In the genomic region with DNA sequence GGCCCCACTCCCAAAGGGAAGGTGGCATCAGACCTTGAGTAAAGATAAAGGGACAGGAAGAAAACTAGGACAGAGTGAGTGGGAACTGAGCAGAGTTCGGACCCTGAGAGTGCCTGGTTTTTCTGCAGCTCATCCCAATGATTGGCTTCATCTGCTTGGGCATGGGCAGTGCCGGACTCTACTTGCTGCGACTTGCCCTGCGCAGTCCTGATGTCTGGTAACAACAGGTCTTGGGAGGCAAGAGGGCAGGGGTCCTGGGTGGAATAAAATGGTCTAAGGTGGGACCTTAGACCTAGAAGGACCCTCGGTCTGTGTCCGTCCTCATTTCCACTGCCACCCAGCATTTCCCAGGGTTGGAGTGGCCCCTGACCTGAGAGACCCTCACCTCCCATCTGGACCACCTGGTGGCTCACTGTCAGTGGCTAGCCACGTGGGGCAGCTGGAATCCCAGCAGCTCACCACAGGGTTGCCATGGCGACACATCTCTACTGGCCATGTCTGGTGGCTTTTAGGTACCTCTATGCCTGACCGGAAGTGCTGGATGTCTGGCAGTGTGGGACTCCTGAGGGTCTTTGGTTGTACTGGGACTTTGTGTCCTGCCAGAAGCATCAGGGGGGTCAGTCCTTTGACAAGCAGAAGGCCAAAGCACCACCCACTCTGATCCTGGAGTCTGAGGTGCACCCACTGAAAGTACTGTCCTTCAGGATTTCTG, we compare ENCODE assay signal across 9 mouse cellular contexts. TPM values are rescaled to one million over a fixed set of nuclear protein-coding genes. Genes with fewer than 3 reads are reported as not detected.
A peak's percentile ranks its signal among the peaks of the same experiment; 100 is the strongest.
DNase-seq lines count a peak whose midpoint lies in the region; ATAC-seq and TF ChIP-seq lines count a peak whose summit lies in the region.
"Had no signal": no experiment of that assay in that cellular context is flagged by ENCODE, and none has a peak within 500 bp of the region (broad histone marks: within the 10 kb centered on the region; RNA-seq: fewer than 3 reads in every experiment).

No protein-coding gene starts in this region.

- intact Hi-C loops in heart, postnatal 25 days (cut with DNase I): no loop called here

- ATAC-seq in heart, embryonic 13.5 days (ENCODE audit: extremely low read depth, insufficient number of reproducible peaks, low FRiP score, low TSS enrichment): no peak
- ATAC-seq in embryonic facial prominence, embryonic 15.5 days (ENCODE audit: insufficient number of reproducible peaks, low FRiP score, low TSS enrichment, low read depth): no peak
- no peak for ATAC-seq in midbrain, embryonic 11.5 days (ENCODE audit: low FRiP score)
- ATAC-seq: forebrain, embryonic 14.5 days had no signal

- H3K4me1 ChIP-seq in heart, embryonic 13.5 days: peaks cover 67% of the 10 kb centered on the region
- H3K4me1 ChIP-seq in E14TG2a.4 (replicated peaks; ENCODE audit: low read depth, low read length): peaks cover 98% of the 10 kb centered on the region
- H3K4me1 ChIP-seq in embryonic facial prominence, embryonic 15.5 days: peaks cover 77% of the 10 kb centered on the region
- H3K4me1 ChIP-seq in midbrain, embryonic 11.5 days (ENCODE audit: control insufficient read depth, insufficient read depth, low read length): peaks cover 60% of the 10 kb centered on the region

- H3K27ac ChIP-seq in heart, embryonic 13.5 days (replicated peaks): peak overlapping the region; percentile 42; the same call in 1 of the 2 replicates
- H3K27ac ChIP-seq in embryonic facial prominence, embryonic 15.5 days (replicated peaks): peak overlapping the region; percentile 82
- H3K27ac ChIP-seq in midbrain, embryonic 11.5 days (ENCODE audit: low read depth, low read length): no peak overlapping the region

- no peak for TF ChIP-seq CTCF in E14TG2a.4 (conservative IDR thresholded peaks at IDR 0.05; ENCODE audit: low read length)

- peaks cover 75% of the 10 kb centered on the region for H3K27me3 ChIP-seq in heart, embryonic 13.5 days (replicated peaks)
- H3K27me3 ChIP-seq in E14TG2a.4 (ENCODE audit: insufficient read depth, low read length): peaks cover 68% of the 10 kb centered on the region
- peaks cover 54% of the 10 kb centered on the region for H3K27me3 ChIP-seq in embryonic facial prominence, embryonic 15.5 days
- H3K27me3 ChIP-seq in midbrain, embryonic 11.5 days (ENCODE audit: control insufficient read depth, insufficient read depth, low read length): peaks cover 41% of the 10 kb centered on the region

- H3K36me3 ChIP-seq in heart, embryonic 13.5 days: peaks cover 34% of the 10 kb centered on the region
- H3K36me3 ChIP-seq in E14TG2a.4 (ENCODE audit: insufficient read depth, low read length): peaks cover 47% of the 10 kb centered on the region
- peaks cover 26% of the 10 kb centered on the region for H3K36me3 ChIP-seq in embryonic facial prominence, embryonic 15.5 days
- H3K36me3 ChIP-seq in midbrain, embryonic 11.5 days (ENCODE audit: control insufficient read depth, insufficient read depth, low read length): peaks cover 10% of the 10 kb centered on the region

- no peaks in the 10 kb centered on the region for H3K9me3 ChIP-seq in heart, embryonic 13.5 days
- no peaks in the 10 kb centered on the region for H3K9me3 ChIP-seq in E14TG2a.4 (ENCODE audit: low read length)
- no peaks in the 10 kb centered on the region for H3K9me3 ChIP-seq in embryonic facial prominence, embryonic 15.5 days (replicated peaks)
- no peaks in the 10 kb centered on the region for H3K9me3 ChIP-seq in midbrain, embryonic 11.5 days (ENCODE audit: control insufficient read depth, low read length)

- WGBS in heart, embryonic 13.5 days: 35% methylated on average over 9 of the region's 9 CpGs
- 29% methylated on average over 9 of the region's 9 CpGs for WGBS in embryonic facial prominence, embryonic 15.5 days
- WGBS in midbrain, embryonic 11.5 days: 23% methylated on average over 9 of the region's 9 CpGs

- no peak for DNase-seq in heart, postnatal 25 days (ENCODE audit: low spot score)
- peak; percentile 85 for DNase-seq in midbrain, embryonic 11.5 days (ENCODE audit: low spot score, missing footprints)
- DNase-seq in Muller cell, postnatal 12 days (ENCODE audit: inconsistent ontology term): no peak
- no peak for DNase-seq in layer of hippocampus, adult 8-10 months (ENCODE audit: low spot score in 2 of 2)
- no peak for DNase-seq in adrenal gland, adult (ENCODE audit: inconsistent age in 2 of 2, low spot score in 1 of 2)

- H3K9ac ChIP-seq in heart, embryonic 13.5 days: peak overlapping the region; percentile 44
- no peak overlapping the region for H3K9ac ChIP-seq in embryonic facial prominence, embryonic 15.5 days
- no peak overlapping the region for H3K9ac ChIP-seq in midbrain, embryonic 11.5 days (ENCODE audit: low read length)

- H3K4me3 ChIP-seq in heart, embryonic 13.5 days: peak overlapping the region; percentile 29
- peak overlapping the region; percentile 72 for H3K4me3 ChIP-seq in E14TG2a.4 (replicated peaks; ENCODE audit: low read length)
- H3K4me3 ChIP-seq in embryonic facial prominence, embryonic 15.5 days (replicated peaks): peak overlapping the region; percentile 30
- no peak overlapping the region for H3K4me3 ChIP-seq in midbrain, embryonic 11.5 days (ENCODE audit: low read depth, low read length)

- peak overlapping the region; percentile 57 for H3K4me2 ChIP-seq in heart, embryonic 13.5 days
- H3K4me2 ChIP-seq in embryonic facial prominence, embryonic 15.5 days (replicated peaks): peak overlapping the region; percentile 96
- no peak overlapping the region; the same call in 1 of the 2 replicates for H3K4me2 ChIP-seq in midbrain, embryonic 11.5 days

RNA-seq across cellular contexts. Expression of a gene that starts 0.7 kb away (rescaled TPM):
- polyA plus RNA-seq in heart, embryonic 13.5 days (2015; fragmentation: Nextera tagmentation; extraction: Ambion mirVana): 14.2 and 18.1 TPM in 2 replicates
- 10 to 100 TPM; 22.6 to 33.1 TPM for total RNA-seq in heart, postnatal 25 days (2021)
- polyA plus RNA-seq in embryonic facial prominence, embryonic 15.5 days (2015; fragmentation: Nextera tagmentation; extraction: Ambion mirVana): 272 and 311 TPM in 2 replicates
- 3.6 and 5.7 TPM in 2 replicates for polyA plus RNA-seq in midbrain, embryonic 11.5 days (2014; fragmentation: Nextera tagmentation; extraction: Ambion mirVana)
- total RNA-seq in layer of hippocampus, adult 8-10 months (2022): 1 to 10 TPM; 2.9 to 4.4 (median 3.6) TPM

RNA-seq across cellular contexts. Expression of a gene that starts 6.8 kb away (rescaled TPM):
- 78.3 and 84.5 TPM in 2 replicates for polyA plus RNA-seq in heart, embryonic 13.5 days (2015; fragmentation: Nextera tagmentation; extraction: Ambion mirVana)
- 10 to 100 TPM; 44.3 TPM for total RNA-seq in heart, postnatal 25 days (2021)
- 106 and 116 TPM in 2 replicates for polyA plus RNA-seq in embryonic facial prominence, embryonic 15.5 days (2015; fragmentation: Nextera tagmentation; extraction: Ambion mirVana)
- 68.8 and 74.8 TPM in 2 replicates for polyA plus RNA-seq in midbrain, embryonic 11.5 days (2014; fragmentation: Nextera tagmentation; extraction: Ambion mirVana)
- 10 to 100 TPM; 21.7 to 31.3 (median 29.1) TPM for total RNA-seq in layer of hippocampus, adult 8-10 months (2022)

RNA-seq across cellular contexts. Expression of a gene that starts 13.9 kb away (rescaled TPM):
- polyA plus RNA-seq in heart, embryonic 13.5 days (2015; fragmentation: Nextera tagmentation; extraction: Ambion mirVana): 0.76 and 1.0 TPM in 2 replicates
- under 1 TPM; 0.22 to 0.70 TPM for total RNA-seq in heart, postnatal 25 days (2021)
- 22.7 and 26.0 TPM in 2 replicates for polyA plus RNA-seq in embryonic facial prominence, embryonic 15.5 days (2015; fragmentation: Nextera tagmentation; extraction: Ambion mirVana)
- 0.10 and 0.14 TPM in 2 replicates for polyA plus RNA-seq in midbrain, embryonic 11.5 days (2014; fragmentation: Nextera tagmentation; extraction: Ambion mirVana)
- total RNA-seq in layer of hippocampus, adult 8-10 months (2022): 1 to 10 TPM; 2.1 to 3.5 (median 2.8) TPM

RNA-seq across cellular contexts. Expression of a gene that starts 18.9 kb away (rescaled TPM):
- 0.62 TPM in 2 replicates for polyA plus RNA-seq in heart, embryonic 13.5 days (2015; fragmentation: Nextera tagmentation; extraction: Ambion mirVana)
- under 1 TPM; 0.31 to 0.34 TPM for total RNA-seq in heart, postnatal 25 days (2021)
- polyA plus RNA-seq in embryonic facial prominence, embryonic 15.5 days (2015; fragmentation: Nextera tagmentation; extraction: Ambion mirVana): 8.0 and 9.2 TPM in 2 replicates
- polyA plus RNA-seq in midbrain, embryonic 11.5 days (2014; fragmentation: Nextera tagmentation; extraction: Ambion mirVana): 19.5 and 23.6 TPM in 2 replicates
- total RNA-seq in layer of hippocampus, adult 8-10 months (2022): 1 to 10 TPM; 1.9 to 2.7 (median 2.3) TPM

Comparison
In these comparisons a context has a peak if more than half of its experiments do, and no peak if none do; other contexts are left out.
1. RNA of a gene that starts 0.7 kb away (polyA plus RNA-seq): 272 to 311 TPM in embryonic facial prominence, embryonic 15.5 days; 14.2 to 18.1 TPM in heart, embryonic 13.5 days and 3.6 to 5.7 TPM in midbrain, embryonic 11.5 days; every median in the first group is over 10 times any median in the second.
2. RNA of a gene that starts 13.9 kb away (polyA plus RNA-seq): 22.7 to 26.0 TPM in embryonic facial prominence, embryonic 15.5 days; 0.76 to 1.0 TPM in heart, embryonic 13.5 days and 0.10 to 0.14 TPM in midbrain, embryonic 11.5 days; every median in the first group is over 10 times any median in the second.